Mouse (Mus musculus) adrenal gland, postnatal 14 days (tissue): ENCODE data around the gene Anks1b. TPM values are rescaled to one million over a fixed set of nuclear protein-coding genes. Genes with fewer than 3 reads are reported as not detected.
A peak's percentile ranks its signal among the peaks of the same experiment; 100 is the strongest.

Experiments used
- DNase-seq: peaks from one replicate; pipeline ENCODE4 v3.0.0; 2021; ENCODE audit warnings: mixed read lengths
- total RNA-seq: library from RNA; stranded (reverse); gene quantifications from 2 replicates; pipeline ENCODE4 v1.2.3, GENCODE M21; 2021

The Anks1b gene
- total RNA-seq, 1 experiment from 2014 or later = 1.4 TPM

DNA sequence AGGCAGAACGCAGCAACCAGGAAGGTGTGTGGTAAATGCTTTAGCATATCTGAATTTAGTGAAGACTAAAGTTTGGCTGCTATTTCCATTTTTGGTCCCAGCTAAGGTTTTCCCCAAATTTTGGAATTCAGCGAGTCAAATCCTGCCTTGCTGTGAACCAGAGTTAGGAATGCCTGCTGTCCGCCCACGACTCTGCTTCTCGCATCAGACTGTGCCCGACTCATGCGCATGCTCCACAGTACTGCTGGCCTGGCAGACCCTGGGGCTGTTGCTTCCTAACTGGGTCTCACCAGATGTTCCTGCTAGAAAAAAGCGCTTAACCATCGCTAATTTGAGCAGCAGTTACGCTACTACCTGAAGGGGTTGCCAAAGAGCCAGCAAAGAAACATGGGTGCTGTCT, 801.1 kb downstream of the Anks1b start:
- no peak for DNase-seq

DNA sequence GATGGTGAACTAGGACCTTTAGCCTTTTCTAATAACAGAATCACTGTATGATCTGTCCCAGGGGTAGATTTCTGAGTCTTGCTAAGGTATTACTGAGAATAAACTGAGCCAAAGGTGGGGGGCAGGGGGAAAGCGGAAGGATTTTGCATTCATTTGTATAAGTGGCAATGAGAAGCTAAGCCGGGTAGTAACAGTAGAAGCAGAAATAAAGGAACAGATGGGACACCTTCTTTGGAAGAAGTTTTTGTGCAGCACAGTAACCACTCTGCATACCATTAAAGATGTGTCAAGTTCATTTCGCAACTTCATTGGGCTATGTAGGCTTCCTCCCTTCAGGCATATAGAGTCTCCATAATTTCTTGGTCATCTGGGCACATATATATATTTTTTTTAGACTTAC, 804.1 kb downstream of the Anks1b start:
- no peak for DNase-seq

GRCm38 (mm10) chr10:90679713-90680470, 806.6 kb downstream of the Anks1b start:
- DNase-seq = no peak

DNA sequence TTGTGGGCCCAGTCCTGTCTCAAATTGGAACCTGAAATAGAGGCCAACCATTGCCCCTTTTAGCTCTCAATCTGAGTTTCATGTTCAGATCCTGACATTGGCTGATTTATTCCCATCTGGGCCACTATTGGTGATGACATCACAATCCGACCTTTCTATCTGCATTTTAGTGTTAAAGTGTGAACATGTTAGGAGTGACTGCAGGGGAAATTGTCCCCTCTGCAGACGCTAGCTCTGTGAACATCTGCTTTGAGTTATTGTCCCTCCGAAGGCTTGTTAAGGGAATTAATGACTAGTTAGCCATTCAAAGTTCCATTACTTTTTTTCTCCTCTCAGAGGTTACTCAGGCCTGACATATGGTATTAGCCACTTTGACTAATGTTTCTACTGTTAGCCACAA, 810.5 kb downstream of the Anks1b start:
- no peak for DNase-seq

- no peak for DNase-seq
Observed at GRCm38 (mm10) chr10:90685367-90685766, 812.1 kb downstream of the Anks1b start.

DNA sequence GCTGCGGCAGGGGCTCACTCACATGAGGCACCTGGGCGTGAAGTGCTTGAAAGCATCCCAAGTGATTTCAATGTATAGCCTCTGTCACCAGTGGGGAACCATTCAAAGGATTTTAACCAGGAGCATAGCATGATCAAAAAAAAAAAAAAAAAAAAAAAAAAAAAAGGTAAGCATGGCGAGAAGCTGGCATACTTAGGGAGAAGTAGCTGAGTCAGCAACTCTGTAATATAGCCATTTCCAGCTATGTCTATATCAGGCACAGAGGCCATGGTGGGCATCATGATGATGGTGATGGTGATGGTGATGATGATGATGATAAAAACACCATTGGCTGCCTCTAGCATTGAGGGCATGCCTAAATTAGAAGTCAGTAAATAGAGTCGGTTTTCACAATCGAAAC, 814.8 kb downstream of the Anks1b start:
- no peak for DNase-seq

DNA sequence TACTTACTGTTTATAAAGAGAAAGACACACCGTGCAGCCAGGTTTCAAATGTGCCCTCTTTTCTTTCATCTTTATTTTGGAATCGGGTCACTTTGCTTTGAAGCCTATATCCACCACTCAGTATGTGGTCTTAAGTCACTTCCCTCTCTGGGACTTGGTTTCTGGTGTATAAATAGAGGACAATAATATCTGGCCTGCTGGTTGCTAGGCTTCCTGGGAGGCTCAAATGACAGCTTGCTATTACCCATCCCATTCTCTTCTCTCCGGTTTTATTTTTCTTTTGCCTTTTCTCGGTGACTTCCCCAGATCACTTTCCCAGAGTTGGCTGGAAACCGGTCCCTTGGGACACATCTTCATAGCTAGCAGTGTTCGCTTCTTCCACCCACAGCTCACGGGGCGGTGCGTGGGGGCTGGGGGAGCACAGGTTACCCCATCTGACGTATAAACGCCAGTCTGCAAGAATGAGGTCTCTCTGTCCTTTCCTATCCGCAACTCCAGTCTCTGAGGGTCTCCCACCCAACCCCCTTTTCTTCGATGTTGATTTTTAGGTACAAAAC, 815.5 kb downstream of the Anks1b start:
- DNase-seq = peak; percentile 9

DNA sequence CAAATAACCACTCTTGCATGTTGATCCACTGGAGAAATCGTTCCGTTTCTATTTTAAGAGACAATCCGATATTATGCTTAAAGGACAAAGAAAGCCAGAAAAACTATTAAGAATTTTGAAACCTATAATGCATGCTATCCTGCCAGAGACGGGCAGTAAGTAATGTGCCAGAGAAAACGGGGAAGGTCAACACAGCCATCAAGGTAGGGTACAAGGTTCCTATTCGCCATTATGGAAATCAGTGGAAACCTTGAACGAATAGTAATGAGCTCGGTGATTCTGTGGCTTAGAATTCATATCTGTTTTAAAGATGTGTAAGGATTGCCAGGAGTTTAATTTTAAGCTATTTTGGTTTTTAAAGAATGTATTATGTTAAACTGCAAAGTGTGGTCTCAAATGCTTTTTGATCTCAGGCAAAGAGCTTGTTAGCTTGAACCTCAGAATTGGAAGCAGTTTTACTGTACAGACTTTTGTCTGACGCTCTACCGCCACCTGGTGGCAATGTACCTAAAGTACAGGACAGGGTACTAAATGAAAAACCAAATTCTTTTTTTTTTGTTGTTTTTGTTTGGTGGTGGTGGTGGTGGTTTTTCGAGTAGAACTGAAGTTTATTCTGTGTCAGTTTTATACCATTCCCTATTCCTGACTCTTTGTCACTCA, 816.7 kb downstream of the Anks1b start:
- peak; percentile 83 for DNase-seq

GRCm38 (mm10) chr10:90696687-90697086, 823.4 kb downstream of the Anks1b start:
- DNase-seq = no peak

GRCm38 (mm10) chr10:90697413-90697812, 824.1 kb downstream of the Anks1b start:
- no peak for DNase-seq

DNA sequence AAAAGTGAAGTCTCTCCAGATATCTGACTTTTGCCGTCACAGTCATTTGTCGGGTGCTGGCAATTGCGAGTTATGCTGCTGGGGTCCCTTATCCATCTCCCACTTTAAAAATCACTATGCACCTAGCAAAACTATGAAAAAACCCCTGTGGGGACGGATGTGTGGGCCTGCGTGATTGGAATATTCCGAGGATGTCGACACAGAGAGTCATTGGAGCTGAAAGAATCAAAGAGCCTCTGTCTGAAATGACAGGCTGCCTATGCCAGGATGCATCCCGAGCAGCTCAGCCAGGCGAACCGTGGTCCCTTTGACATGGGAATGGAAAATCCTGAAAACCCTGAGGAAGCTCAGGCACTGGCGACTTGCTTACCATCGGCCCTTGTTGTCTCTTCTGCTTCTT, 825.9 kb downstream of the Anks1b start:
- DNase-seq = no peak

- no peak for DNase-seq
Observed at GRCm38 (mm10) chr10:90704602-90705001, 831.3 kb downstream of the Anks1b start.

DNA sequence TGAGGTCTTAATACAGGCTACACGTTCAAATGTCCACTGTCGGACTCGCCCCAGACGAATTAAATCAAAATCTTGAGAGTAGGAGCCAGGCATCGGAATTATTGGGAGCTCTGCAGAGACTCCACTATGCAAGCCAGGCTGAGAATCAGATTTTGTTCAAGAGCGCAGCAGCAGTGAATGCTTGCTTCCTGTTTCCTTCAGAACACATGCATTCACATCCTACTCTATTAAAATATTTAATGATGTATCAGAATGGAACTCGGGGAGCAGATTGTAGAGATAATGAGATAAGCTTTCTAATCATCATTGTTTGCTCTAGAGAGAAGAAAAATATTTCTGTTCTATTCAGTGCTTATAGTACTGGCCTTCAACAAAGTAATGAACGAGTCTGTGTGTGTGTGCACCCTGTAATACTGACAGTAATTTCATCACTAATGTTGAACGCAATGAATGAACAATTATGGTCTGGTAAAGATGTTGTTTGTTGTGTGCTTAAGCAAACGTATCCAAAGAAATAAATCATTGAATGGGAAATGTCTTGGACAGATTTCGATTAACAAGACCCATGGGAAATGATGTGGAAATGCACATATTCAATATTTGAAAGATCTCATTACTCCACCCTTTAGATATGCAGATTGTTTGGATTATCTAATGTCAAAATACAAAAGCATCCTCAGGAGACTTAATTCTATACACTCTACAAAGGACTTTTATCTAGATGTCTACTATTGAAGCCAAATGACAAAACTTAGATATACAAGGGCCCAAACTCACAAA, 835.7 kb downstream of the Anks1b start:
- no peak for DNase-seq

DNA sequence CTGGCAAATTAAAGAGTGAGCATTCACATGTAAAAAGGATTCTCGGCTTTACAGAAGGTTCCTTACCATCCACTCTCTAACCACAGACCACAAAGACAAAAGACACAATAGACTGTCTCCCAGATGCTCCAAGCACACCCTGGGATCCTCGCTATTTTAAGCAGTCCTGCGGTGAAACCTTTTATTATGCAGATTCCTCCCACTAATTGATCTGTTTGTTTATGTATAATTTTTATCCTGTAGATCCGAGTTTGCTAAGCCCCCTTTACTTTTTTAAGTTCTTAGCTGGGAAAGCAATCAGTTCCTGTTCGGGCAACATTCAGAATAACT, 836.3 kb downstream of the Anks1b start:
- no peak for DNase-seq

DNA sequence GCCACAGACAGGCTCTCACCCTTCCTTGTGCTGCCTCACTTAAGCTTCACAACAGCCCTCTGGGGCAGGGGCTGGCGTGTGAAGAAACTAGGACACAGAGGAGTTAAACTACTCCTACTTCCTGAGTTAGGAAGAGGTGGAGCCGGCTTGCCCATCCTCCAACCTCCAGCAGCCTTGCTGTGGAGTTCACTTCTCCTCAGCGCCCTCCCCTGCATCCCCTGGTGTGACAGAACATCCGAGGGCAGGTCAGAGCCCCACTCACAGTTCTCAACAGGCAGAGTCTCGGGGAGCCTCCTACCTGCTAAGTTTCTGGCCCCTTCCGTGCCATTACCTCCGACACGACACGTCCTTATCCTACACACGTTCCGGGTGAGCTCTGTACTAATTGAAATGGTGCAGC, 844.7 kb downstream of the Anks1b start:
- no peak for DNase-seq

DNA sequence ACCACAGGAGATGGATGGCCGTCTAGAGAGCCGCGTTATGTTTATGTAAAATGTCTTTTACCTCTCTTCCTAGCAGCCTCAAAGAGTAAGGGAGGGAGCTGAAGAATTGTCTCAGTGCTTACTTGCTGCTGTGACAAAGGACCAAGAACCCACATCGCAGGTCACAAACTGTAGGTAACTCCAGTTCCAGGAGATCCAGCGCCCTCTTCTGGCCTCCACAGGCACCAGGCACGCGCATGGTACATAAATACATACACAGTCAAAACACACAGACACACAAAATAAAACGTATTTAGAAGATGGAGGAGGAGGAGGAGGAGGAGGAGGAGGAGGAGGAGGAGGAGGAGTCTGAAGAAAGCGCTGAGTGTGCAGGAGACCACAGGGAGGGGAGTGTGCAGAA, 845.4 kb downstream of the Anks1b start:
- no peak for DNase-seq

- peak; percentile 39 for DNase-seq
Observed at GRCm38 (mm10) chr10:90719996-90720395, 846.7 kb downstream of the Anks1b start.

DNA sequence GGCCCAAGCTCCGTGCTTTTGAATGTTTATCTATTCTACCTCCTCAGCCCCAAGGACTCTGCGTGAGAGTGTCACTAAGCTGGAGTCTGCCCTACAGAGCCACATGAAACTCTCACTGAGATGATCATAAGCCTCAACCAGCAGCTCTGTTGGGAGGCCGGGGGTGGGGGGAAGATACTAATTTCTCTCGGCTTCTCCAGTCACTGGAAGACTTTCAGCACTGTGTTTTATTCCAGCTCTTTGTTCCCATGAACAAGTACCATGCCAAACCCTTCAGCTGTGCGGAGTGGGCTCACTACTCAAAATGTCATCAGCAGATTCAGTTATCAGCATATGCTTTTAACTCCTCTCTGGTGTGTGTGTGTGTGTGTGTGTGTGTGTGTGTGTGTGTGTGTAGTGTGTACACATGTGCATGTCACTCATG, 849.8 kb downstream of the Anks1b start:
- DNase-seq = no peak

- no peak for DNase-seq
Observed at GRCm38 (mm10) chr10:90723941-90724341, 850.6 kb downstream of the Anks1b start.

- DNase-seq = no peak
Observed at GRCm38 (mm10) chr10:90724931-90725330, 851.6 kb downstream of the Anks1b start.

- peak; percentile 75 for DNase-seq
Observed at GRCm38 (mm10) chr10:90728401-90729358, 855.4 kb downstream of the Anks1b start.

DNA sequence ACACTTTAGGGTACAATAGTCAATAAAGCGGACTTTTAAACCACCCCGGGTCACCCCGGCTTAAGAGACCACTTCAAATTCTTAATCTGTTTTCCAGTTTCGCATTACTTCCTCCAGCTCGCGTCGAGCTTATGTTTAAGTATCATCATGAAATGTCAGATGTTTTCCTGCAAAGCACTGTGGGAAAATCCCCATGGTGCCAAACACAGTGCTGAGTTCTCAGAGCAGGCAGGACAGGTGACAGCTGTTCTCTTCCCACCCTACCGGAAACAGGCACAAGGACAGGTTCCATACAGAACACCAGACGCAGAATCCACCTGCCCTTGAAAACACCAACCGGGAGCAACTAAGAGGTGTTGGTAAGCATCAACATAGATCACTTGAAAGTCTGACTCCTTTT, 856.2 kb downstream of the Anks1b start:
- no peak for DNase-seq
